Mouse (Mus musculus): Measurements from ENCODE around the gene Adcy5. TPM values are rescaled to one million over a fixed set of nuclear protein-coding genes. Genes with fewer than 3 reads are reported as not detected.

Adcy5 gene
- total RNA-seq (2014; rRNA removed) (52.7 and 57.8 TPM in 2 replicates), polyA plus RNA-seq (2015; fragmentation: Nextera tagmentation; extraction: Ambion mirVana) (5.8 and 7.0 TPM in 2 replicates)

DNA sequence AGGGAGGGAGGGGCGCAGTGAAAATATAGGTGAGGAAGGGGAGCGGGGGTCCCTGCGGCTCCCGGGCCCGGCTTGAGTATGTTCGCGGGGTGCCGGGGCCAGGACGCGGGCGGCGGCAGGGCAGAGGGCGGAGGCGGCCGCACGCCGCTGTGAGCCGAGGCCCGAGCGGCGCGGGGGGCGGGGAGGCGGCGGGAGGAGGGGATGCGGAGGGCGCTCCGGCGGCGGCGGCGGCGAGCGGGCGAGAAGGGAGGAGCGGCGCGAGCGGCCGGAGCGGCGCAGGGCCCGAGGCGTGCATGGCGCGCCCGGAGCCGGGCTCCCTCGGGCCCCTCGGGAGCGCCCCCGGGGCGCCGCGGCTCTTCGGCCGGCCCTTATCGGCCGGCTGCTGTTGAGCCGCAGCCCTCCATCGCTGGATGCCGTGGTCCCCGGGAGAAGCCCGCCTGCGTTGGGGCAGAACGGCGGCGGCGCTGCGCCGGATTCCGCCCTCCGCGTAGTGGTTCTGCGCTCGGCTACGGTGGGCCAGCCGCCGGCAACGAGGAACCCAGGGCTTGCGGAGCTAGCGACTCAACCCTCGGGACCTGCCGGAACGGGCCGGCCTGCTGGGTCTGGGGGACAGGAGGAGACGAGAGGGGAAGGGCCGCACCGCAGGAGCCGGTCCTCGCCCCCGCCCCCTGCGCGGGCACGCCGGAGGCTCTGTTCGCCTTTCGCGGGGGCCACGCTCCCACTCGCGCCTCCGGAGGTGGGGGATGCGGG is at the start of gene Adcy5:
TSS of gene Adcy5 (plus strand) at position 237 of the 750 bp plus-strand sequence.
- TF ChIP-seq CTCF (IDR thresholded peaks at IDR 0.05; ENCODE audit: low read depth) = no peak
- H3K27me3 ChIP-seq (ENCODE audit: insufficient read depth, low read length) = no peaks in the 10 kb centered on the region
- peak within 1 kb of the TSS; percentile 89 for H3K9ac ChIP-seq
- H3K4me3 ChIP-seq (ENCODE audit: low read depth, low read length) = peak within 1 kb of the TSS; percentile 80
- DNase-seq = peak; percentile 69
- H3K4me1 ChIP-seq (ENCODE audit: insufficient read depth) = peaks cover 30% of the 10 kb centered on the region
- peak; percentile 60 for ATAC-seq
- peak within 1 kb of the TSS; percentile 90 for H3K27ac ChIP-seq (ENCODE audit: low read depth, low read length)
- no peaks in the 10 kb centered on the region for H3K9me3 ChIP-seq (ENCODE audit: low read length)
- H3K4me2 ChIP-seq (ENCODE audit: low read depth) = peak within 1 kb of the TSS; percentile 83
- H3K36me3 ChIP-seq (ENCODE audit: insufficient read depth) = no peaks in the 10 kb centered on the region
- WGBS = 2% methylated on average over 60 of the region's 104 CpGs

DNA sequence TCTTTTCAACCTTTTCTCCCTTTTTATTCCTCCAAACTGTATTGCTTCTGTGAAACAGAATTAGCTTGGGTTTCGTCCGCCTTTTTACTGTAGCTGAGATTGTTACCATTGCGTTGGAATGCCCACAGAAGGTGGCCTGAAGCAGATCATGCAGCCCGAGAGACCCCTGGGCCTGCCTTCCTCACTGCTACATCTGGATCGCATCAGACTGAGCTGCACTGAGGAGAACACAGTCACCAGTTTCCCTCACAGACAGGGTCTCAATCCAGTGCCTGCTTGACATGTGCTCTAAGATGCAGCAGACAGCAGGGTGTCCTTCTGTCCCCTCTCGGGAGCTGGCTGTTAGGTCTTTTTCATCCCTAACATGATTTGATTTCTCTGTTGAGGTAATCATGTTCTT is 46.7 kb upstream of the Adcy5 start:
- H3K4me2 ChIP-seq (ENCODE audit: low read depth) = no peak overlapping the region
- no peak overlapping the region for H3K4me3 ChIP-seq (ENCODE audit: low read depth, low read length)
- DNase-seq = no peak
- no peaks in the 10 kb centered on the region for H3K27me3 ChIP-seq (ENCODE audit: insufficient read depth, low read length)
- peaks cover 11% of the 10 kb centered on the region for H3K36me3 ChIP-seq (ENCODE audit: insufficient read depth)
- no peak for TF ChIP-seq CTCF (IDR thresholded peaks at IDR 0.05; ENCODE audit: low read depth)
- no peak overlapping the region for H3K27ac ChIP-seq (ENCODE audit: low read depth, low read length)
- ATAC-seq = no peak
- no peak overlapping the region for H3K9ac ChIP-seq
- 0 out of 2 replicates have a peak, but pooled peaks cover 3% of the 10 kb centered on the region for H3K4me1 ChIP-seq (ENCODE audit: insufficient read depth)
- H3K9me3 ChIP-seq (ENCODE audit: low read length) = no peaks in the 10 kb centered on the region
- WGBS = 73% methylated on average over 6 of the region's 6 CpGs

DNA sequence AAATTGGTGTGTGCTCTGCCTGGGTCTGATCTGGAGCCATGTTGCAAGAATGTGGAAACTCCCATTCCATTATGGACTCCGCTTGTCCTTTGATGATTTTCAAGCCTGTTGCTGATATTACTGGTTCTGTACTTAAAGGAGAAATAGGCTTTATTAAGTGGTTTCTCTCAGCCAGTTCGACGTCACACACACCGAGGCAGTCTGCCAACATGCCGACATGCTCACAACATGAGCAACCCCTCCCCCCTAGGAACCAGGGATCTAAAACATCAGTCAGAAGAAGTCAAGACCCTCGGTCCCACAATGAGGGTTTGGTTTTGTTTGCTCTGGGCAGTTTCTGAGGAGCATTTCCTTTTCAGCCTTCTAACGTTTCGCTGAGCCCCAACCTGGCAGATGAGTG is 45.5 kb upstream of the Adcy5 start:
- Histone ChIP-seq H3K9ac (no peak overlapping the region), H3K9me3 (ENCODE audit: low read length) (no peaks in the 10 kb centered on the region), H3K36me3 (ENCODE audit: insufficient read depth) (peaks cover 11% of the 10 kb centered on the region), H3K4me3 (ENCODE audit: low read depth, low read length) (no peak overlapping the region), H3K4me1 (ENCODE audit: insufficient read depth) (0 out of 2 replicates have a peak, but pooled peaks cover 3% of the 10 kb centered on the region), H3K27me3 (ENCODE audit: insufficient read depth, low read length) (no peaks in the 10 kb centered on the region), H3K4me2 (ENCODE audit: low read depth) (no peak overlapping the region), H3K27ac (ENCODE audit: low read depth, low read length) (no peak overlapping the region)
- 37% methylated on average over 8 of the region's 8 CpGs for WGBS
- no peak for TF ChIP-seq CTCF (IDR thresholded peaks at IDR 0.05; ENCODE audit: low read depth)
- DNase-seq (no peak), ATAC-seq (no peak)

DNA sequence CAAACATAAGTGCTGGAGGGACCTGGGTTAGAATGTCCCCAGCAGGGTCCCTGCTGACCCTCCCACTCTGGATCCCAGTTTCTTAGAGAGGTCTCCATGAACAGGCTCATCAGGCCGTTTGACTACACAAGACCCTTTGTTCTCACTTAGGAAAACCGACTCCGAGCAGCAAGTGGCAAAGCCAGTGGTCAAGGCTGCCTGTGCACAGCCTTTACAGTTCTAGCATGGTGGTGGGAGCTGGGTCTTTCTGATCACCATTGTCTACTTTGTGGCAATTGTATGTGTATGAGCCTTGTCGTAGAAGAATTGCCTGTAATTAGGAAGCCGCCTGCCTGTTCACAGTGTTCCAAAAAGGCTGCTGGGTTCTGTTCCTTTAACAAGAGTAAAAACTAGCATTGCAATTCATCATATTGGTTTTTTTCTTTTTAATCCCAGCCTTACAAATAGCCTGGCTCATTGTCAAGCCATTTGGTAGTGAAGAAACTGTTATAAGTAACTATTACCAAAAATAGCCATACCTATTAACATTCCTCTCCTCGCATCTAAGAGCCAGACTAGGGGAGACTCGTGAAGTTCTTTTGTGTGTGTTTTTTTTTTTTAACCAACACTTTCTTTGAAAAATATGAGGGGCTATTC is 44.9 kb upstream of the Adcy5 start:
- DNase-seq (peak; percentile 23), ATAC-seq (no peak)
- no peak overlapping the region for H3K4me3 ChIP-seq (ENCODE audit: low read depth, low read length)
- 23% methylated on average over 7 of the region's 7 CpGs for WGBS
- H3K4me1 ChIP-seq (ENCODE audit: insufficient read depth) = 0 out of 2 replicates have a peak, but pooled peaks cover 3% of the 10 kb centered on the region
- no peak overlapping the region for H3K9ac ChIP-seq
- H3K4me2 ChIP-seq (ENCODE audit: low read depth) = no peak overlapping the region
- no peaks in the 10 kb centered on the region for H3K27me3 ChIP-seq (ENCODE audit: insufficient read depth, low read length)
- no peak for TF ChIP-seq CTCF (IDR thresholded peaks at IDR 0.05; ENCODE audit: low read depth)
- H3K36me3 ChIP-seq (ENCODE audit: insufficient read depth) = peaks cover 11% of the 10 kb centered on the region
- no peaks in the 10 kb centered on the region for H3K9me3 ChIP-seq (ENCODE audit: low read length)
- no peak overlapping the region for H3K27ac ChIP-seq (ENCODE audit: low read depth, low read length)

DNA sequence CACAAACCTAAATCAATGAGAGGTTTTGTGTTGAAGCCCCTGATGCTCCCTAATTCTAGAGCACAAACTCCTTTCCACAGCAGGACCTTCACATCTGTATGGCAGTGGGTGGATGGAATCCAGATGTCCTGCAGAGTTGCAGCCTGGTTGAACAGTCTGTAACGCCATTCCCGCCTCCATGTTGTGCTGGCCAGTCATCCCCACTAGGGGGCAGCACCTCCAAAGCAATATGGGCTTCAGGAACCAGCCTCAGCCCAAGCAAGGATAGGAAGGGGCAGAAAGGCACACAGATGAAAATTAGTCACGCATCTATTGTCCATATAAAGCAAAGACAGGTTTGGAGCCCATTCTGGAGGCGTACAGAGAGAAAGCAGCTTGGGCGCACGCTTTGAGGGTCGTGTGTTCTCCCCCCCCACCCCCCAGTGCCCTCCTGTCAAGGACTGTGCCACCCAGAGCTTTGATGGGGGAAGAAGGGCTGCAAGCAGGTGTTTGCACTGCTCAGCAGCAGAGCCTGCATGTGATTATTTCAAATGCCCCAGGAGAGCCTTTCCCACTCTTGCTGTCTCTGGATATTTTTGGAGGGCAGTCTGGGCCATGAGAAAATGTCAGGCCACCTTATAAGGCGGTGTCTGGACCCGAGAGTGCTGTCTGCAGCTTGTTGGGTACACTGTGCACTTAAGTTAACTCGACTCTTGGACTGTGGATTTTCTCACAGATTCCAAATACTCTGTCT is 44.1 kb upstream of the Adcy5 start:
- no peak overlapping the region for H3K27ac ChIP-seq (ENCODE audit: low read depth, low read length)
- H3K4me2 ChIP-seq (ENCODE audit: low read depth) = peak overlapping the region; percentile 35
- peak; percentile 99 for TF ChIP-seq CTCF (IDR thresholded peaks at IDR 0.05; ENCODE audit: low read depth)
- H3K4me3 ChIP-seq (ENCODE audit: low read depth, low read length) = no peak overlapping the region
- H3K27me3 ChIP-seq (ENCODE audit: insufficient read depth, low read length) = no peaks in the 10 kb centered on the region
- H3K9me3 ChIP-seq (ENCODE audit: low read length) = no peaks in the 10 kb centered on the region
- ATAC-seq (peak; percentile 92), DNase-seq (peak; percentile 92)
- H3K9ac ChIP-seq = no peak overlapping the region
- WGBS = 29% methylated on average over 10 of the region's 10 CpGs
- H3K4me1 ChIP-seq (ENCODE audit: insufficient read depth) = 0 out of 2 replicates have a peak, but pooled peaks cover 3% of the 10 kb centered on the region
- H3K36me3 ChIP-seq (ENCODE audit: insufficient read depth) = peaks cover 11% of the 10 kb centered on the region

DNA sequence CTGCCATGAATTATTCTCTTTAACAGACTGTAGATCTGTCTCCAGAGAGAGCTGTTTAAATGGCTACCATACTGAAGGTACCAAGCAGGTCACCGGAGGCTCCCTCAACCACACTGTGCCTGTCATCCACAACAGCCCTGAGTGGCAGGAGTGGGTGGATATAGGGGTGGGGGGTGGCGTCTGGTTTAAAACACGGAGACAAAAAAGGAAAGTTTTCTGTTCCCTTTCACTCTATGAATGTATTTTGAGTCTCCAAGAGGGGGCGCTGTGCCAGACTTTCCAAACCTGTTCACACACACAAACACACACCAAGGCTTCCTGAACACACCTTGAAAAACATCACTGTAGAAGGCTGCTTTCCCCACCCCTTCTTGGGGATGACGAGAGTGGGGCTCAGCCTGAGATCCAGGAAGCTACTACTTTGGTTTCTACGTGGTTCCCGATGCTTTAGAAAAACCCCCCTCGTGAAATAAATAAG is 43.5 kb upstream of the Adcy5 start:
- Histone ChIP-seq H3K4me2 (ENCODE audit: low read depth) (no peak overlapping the region), H3K4me3 (ENCODE audit: low read depth, low read length) (no peak overlapping the region), H3K9me3 (ENCODE audit: low read length) (no peaks in the 10 kb centered on the region), H3K27ac (ENCODE audit: low read depth, low read length) (no peak overlapping the region), H3K36me3 (ENCODE audit: insufficient read depth) (peaks cover 11% of the 10 kb centered on the region), H3K4me1 (ENCODE audit: insufficient read depth) (0 out of 2 replicates have a peak, but pooled peaks cover 3% of the 10 kb centered on the region), H3K9ac (no peak overlapping the region), H3K27me3 (ENCODE audit: insufficient read depth, low read length) (no peaks in the 10 kb centered on the region)
- peak; percentile 62 for TF ChIP-seq CTCF (IDR thresholded peaks at IDR 0.05; ENCODE audit: low read depth)
- WGBS = 60% methylated on average over 8 of the region's 8 CpGs
- DNase-seq = peak; percentile 53
- peak; percentile 28 for ATAC-seq
